In genomic region chr11:117309108-117309917, GRCm38 (mm10) we compare ENCODE assay signal across 11 mouse cellular contexts.
DNase-seq lines count a peak whose midpoint lies in the region; ATAC-seq and TF ChIP-seq lines count a peak whose summit lies in the region.
"Had no signal": no experiment of that assay in that cellular context is flagged by ENCODE, and none has a peak within 500 bp of the region (broad histone marks: within the 10 kb centered on the region; RNA-seq: fewer than 3 reads in every experiment).

No protein-coding gene starts in this region.

- H3K4me3 ChIP-seq in hindbrain, embryonic 11.5 days (ENCODE audit: low read depth, low read length) = no peak overlapping the region
- no peak overlapping the region for H3K4me3 ChIP-seq in hindbrain, postnatal 0 days (ENCODE audit: low read length)
- no peak overlapping the region for H3K4me3 ChIP-seq in hindbrain, embryonic 13.5 days
- H3K4me3 ChIP-seq in stomach, postnatal 0 days (ENCODE audit: low read depth, low read length) = no peak overlapping the region
- H3K4me3 ChIP-seq: forebrain, embryonic 12.5 days had no signal

- H3K9ac ChIP-seq in hindbrain, embryonic 11.5 days (ENCODE audit: low read depth, low read length) = no peak overlapping the region
- H3K9ac ChIP-seq in hindbrain, postnatal 0 days (replicated peaks; ENCODE audit: low read length) = no peak overlapping the region
- peak overlapping the region; percentile 35; the same call in 1 of the 2 replicates for H3K9ac ChIP-seq in hindbrain, embryonic 13.5 days
- 0 out of 2 replicates have a peak overlapping the region, but pooled peaks have one; percentile 27 for H3K9ac ChIP-seq in stomach, postnatal 0 days (ENCODE audit: low read length)
- H3K9ac ChIP-seq: forebrain, embryonic 12.5 days had no signal

- H3K27ac ChIP-seq in hindbrain, embryonic 11.5 days (ENCODE audit: low read depth, low read length) = peak overlapping the region; percentile 54; the same call in 1 of the 2 replicates
- H3K27ac ChIP-seq in hindbrain, postnatal 0 days = no peak overlapping the region; the same call in 1 of the 2 replicates
- peak overlapping the region; percentile 52; the same call in 1 of the 2 replicates for H3K27ac ChIP-seq in hindbrain, embryonic 13.5 days
- 0 out of 2 replicates have a peak overlapping the region, but pooled peaks have one; percentile 30 for H3K27ac ChIP-seq in stomach, postnatal 0 days (replicated peaks)
- H3K27ac ChIP-seq: forebrain, embryonic 12.5 days had no signal

- no peaks in the 10 kb centered on the region; the same call in 1 of the 2 replicates for H3K27me3 ChIP-seq in hindbrain, embryonic 11.5 days (ENCODE audit: control insufficient read depth, insufficient read depth, low read length)
- H3K27me3 ChIP-seq in hindbrain, postnatal 0 days (ENCODE audit: insufficient read depth, low read length) = no peaks in the 10 kb centered on the region
- H3K27me3 ChIP-seq in hindbrain, embryonic 13.5 days = no peaks in the 10 kb centered on the region
- H3K27me3 ChIP-seq in stomach, postnatal 0 days (ENCODE audit: control insufficient read depth, insufficient read depth, low read length) = no peaks in the 10 kb centered on the region
- H3K27me3 ChIP-seq: forebrain, embryonic 12.5 days had no signal

- peaks cover 2% of the 10 kb centered on the region; the same call in 1 of the 2 replicates for H3K4me1 ChIP-seq in hindbrain, embryonic 11.5 days (replicated peaks; ENCODE audit: control insufficient read depth, insufficient read depth, low read length)
- peaks cover 35% of the 10 kb centered on the region for H3K4me1 ChIP-seq in hindbrain, postnatal 0 days (ENCODE audit: insufficient read depth, low read length)
- peaks cover 81% of the 10 kb centered on the region for H3K4me1 ChIP-seq in hindbrain, embryonic 13.5 days (replicated peaks)
- peaks cover 31% of the 10 kb centered on the region for H3K4me1 ChIP-seq in stomach, postnatal 0 days (replicated peaks; ENCODE audit: control insufficient read depth, insufficient read depth)

- DNase-seq in hindbrain, embryonic 11.5 days (ENCODE audit: low spot score) = no peak
- no peak for DNase-seq in hindbrain, postnatal 0 days (ENCODE audit: low spot score)
- DNase-seq in thymus, postnatal 4 days = peak; percentile 77
- DNase-seq in thymus, adult 18-20 months = no peak
- DNase-seq in stomach, postnatal 0 days (ENCODE audit: low spot score) = no peak
- no peak for DNase-seq in adrenal gland, adult 8-10 months
- no peak for DNase-seq in right cerebral cortex, postnatal 14 days
- DNase-seq: cerebellum, adult 11 months; right cerebral cortex, postnatal 25 days had no signal

- no peak for ATAC-seq in hindbrain, embryonic 11.5 days (ENCODE audit: low FRiP score)
- no peak for ATAC-seq in hindbrain, postnatal 0 days
- ATAC-seq in hindbrain, embryonic 13.5 days (ENCODE audit: low FRiP score) = no peak
- no peak for ATAC-seq in stomach, postnatal 0 days (ENCODE audit: low FRiP score, low TSS enrichment)

- H3K36me3 ChIP-seq in hindbrain, embryonic 11.5 days (ENCODE audit: control insufficient read depth, insufficient read depth, low read length) = no peaks in the 10 kb centered on the region
- H3K36me3 ChIP-seq in hindbrain, postnatal 0 days (ENCODE audit: insufficient read depth, low read length) = no peaks in the 10 kb centered on the region
- no peaks in the 10 kb centered on the region for H3K36me3 ChIP-seq in hindbrain, embryonic 13.5 days
- no peaks in the 10 kb centered on the region; the same call in 1 of the 2 replicates for H3K36me3 ChIP-seq in stomach, postnatal 0 days (ENCODE audit: control insufficient read depth, insufficient read depth, low read length)
- H3K36me3 ChIP-seq: forebrain, embryonic 12.5 days had no signal

- H3K4me2 ChIP-seq in hindbrain, embryonic 11.5 days (replicated peaks; ENCODE audit: low read depth, low read length) = no peak overlapping the region
- H3K4me2 ChIP-seq in hindbrain, postnatal 0 days (ENCODE audit: low read depth, low read length) = no peak overlapping the region
- H3K4me2 ChIP-seq in hindbrain, embryonic 13.5 days = no peak overlapping the region
- no peak overlapping the region for H3K4me2 ChIP-seq in stomach, postnatal 0 days (replicated peaks; ENCODE audit: low read depth)
- H3K4me2 ChIP-seq: forebrain, embryonic 12.5 days had no signal

- no peaks in the 10 kb centered on the region for H3K9me3 ChIP-seq in hindbrain, embryonic 11.5 days (ENCODE audit: control insufficient read depth, low read length)
- H3K9me3 ChIP-seq in hindbrain, postnatal 0 days (ENCODE audit: low read length) = no peaks in the 10 kb centered on the region
- no peaks in the 10 kb centered on the region for H3K9me3 ChIP-seq in hindbrain, embryonic 13.5 days
- no peaks in the 10 kb centered on the region for H3K9me3 ChIP-seq in stomach, postnatal 0 days (ENCODE audit: control insufficient read depth, low read length)
- H3K9me3 ChIP-seq: forebrain, embryonic 12.5 days had no signal

- TF ChIP-seq EP300 in stomach, postnatal 0 days (optimal IDR thresholded peaks at IDR 0.05) = no peak

- no peak for TF ChIP-seq CTCF in hindbrain, postnatal 0 days (IDR thresholded peaks at IDR 0.05; ENCODE audit: low read depth)
- no peak for TF ChIP-seq CTCF in stomach, postnatal 0 days (IDR thresholded peaks at IDR 0.05; ENCODE audit: low read depth)

- WGBS in hindbrain, embryonic 11.5 days = 65% methylated on average over 17 of the region's 17 CpGs
- 70% methylated on average over 17 of the region's 17 CpGs for WGBS in hindbrain, postnatal 0 days
- WGBS in hindbrain, embryonic 13.5 days = 65% methylated on average over 17 of the region's 17 CpGs
- WGBS in stomach, postnatal 0 days = 61% methylated on average over 17 of the region's 17 CpGs

Comparison
In these comparisons a context has a peak if more than half of its experiments do, and no peak if none do; other contexts are left out.
1. H3K9ac ChIP-seq: peak in hindbrain, embryonic 13.5 days (single experiment) and stomach, postnatal 0 days (single experiment); none in hindbrain, embryonic 11.5 days (single experiment) and hindbrain, postnatal 0 days (single experiment).